Mouse (Mus musculus): Measurements from ENCODE around the gene Prkab1.

- TF ChIP-seq TAL1 (IDR thresholded peaks at IDR 0.05; ENCODE audit: low read length) = no peak
- TF ChIP-seq GATA1 (IDR thresholded peaks at IDR 0.05; ENCODE audit: low read length) = no peak
These were observed 4.8 kb upstream of the Prkab1 start for GRCm38 (mm10) chr5:116029071-116029470.
